ENCODE assay signal across 19 mouse cellular contexts in the genomic region with DNA sequence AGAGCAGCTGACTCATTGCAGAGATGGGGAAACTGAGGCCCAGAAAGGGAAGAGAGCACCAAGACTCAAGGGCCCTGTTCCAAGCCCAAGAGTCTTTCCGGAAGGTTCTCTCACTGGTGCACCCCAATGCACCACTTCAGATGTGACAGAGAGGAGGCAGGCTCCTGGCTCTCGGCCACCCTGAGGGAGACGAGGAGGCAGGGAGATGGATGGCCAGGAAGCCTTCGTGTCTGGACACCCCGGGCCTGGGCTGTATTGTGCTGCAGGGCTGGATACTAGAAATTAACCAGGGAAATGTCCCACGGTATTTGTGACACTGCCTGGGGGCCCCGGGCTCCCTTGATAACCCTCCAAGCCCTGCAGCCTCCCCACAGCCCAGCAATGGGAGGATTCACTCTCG. TPM values are rescaled to one million over a fixed set of nuclear protein-coding genes. Genes with fewer than 3 reads are reported as not detected.
DNase-seq lines count a peak whose midpoint lies in the region; ATAC-seq and TF ChIP-seq lines count a peak whose summit lies in the region.
"Had no signal": no experiment of that assay in that cellular context is flagged by ENCODE, and none has a peak within 500 bp of the region (broad histone marks: within the 10 kb centered on the region; RNA-seq: fewer than 3 reads in every experiment).

No protein-coding gene starts in this region.

- no peak for TF ChIP-seq POLR2A in cerebellum, adult 2 months (IDR thresholded peaks at IDR 0.05; ENCODE audit: borderline replicate concordance, insufficient read depth, low read length)

- peak overlapping the region; percentile 64 for H3K4me2 ChIP-seq in forebrain, embryonic 16.5 days (ENCODE audit: low read length)
- no peak overlapping the region for H3K4me2 ChIP-seq in forebrain, embryonic 12.5 days
- H3K4me2 ChIP-seq in midbrain, embryonic 13.5 days (replicated peaks) = 0 out of 2 replicates have a peak overlapping the region, but pooled peaks have one; percentile 58
- H3K4me2 ChIP-seq in midbrain, embryonic 11.5 days = no peak overlapping the region
- H3K4me2 ChIP-seq: liver, embryonic 11.5 days had no signal

- H3K4me1 ChIP-seq in forebrain, embryonic 16.5 days (replicated peaks; ENCODE audit: control insufficient read depth, insufficient read depth, low read length) = peaks cover 59% of the 10 kb centered on the region
- H3K4me1 ChIP-seq in forebrain, embryonic 12.5 days = peaks cover 30% of the 10 kb centered on the region
- peaks cover 44% of the 10 kb centered on the region for H3K4me1 ChIP-seq in midbrain, embryonic 13.5 days (replicated peaks)
- peaks cover 2% of the 10 kb centered on the region; the same call in 1 of the 2 replicates for H3K4me1 ChIP-seq in midbrain, embryonic 11.5 days (ENCODE audit: control insufficient read depth, insufficient read depth, low read length)
- H3K4me1 ChIP-seq in cerebellum, adult 2 months (ENCODE audit: control insufficient read depth, insufficient read depth, low read length) = peaks cover 31% of the 10 kb centered on the region

- ATAC-seq in forebrain, embryonic 16.5 days = no peak
- no peak for ATAC-seq in forebrain, embryonic 12.5 days (ENCODE audit: low FRiP score)
- ATAC-seq in midbrain, embryonic 13.5 days = no peak
- no peak for ATAC-seq in midbrain, embryonic 11.5 days (ENCODE audit: low FRiP score)
- no peak for ATAC-seq in granulocyte monocyte progenitor cell, adult 5-6 weeks (replicated peaks; ENCODE audit: poor library complexity, severe bottlenecking)
- ATAC-seq: inflammation-experienced regulatory T-cells, adult 6 months had no signal

- no peak overlapping the region for H3K9ac ChIP-seq in forebrain, embryonic 16.5 days (replicated peaks; ENCODE audit: low read depth, low read length)
- H3K9ac ChIP-seq in forebrain, embryonic 12.5 days = no peak overlapping the region
- H3K9ac ChIP-seq in midbrain, embryonic 13.5 days (replicated peaks) = no peak overlapping the region
- H3K9ac ChIP-seq in midbrain, embryonic 11.5 days (ENCODE audit: low read length) = no peak overlapping the region

- no peak for DNase-seq in midbrain, embryonic 11.5 days (ENCODE audit: low spot score, missing footprints)
- DNase-seq in cerebellum, adult 2 months = peak; percentile 68 to 69
- peak; percentile 60 to 63 for DNase-seq in cerebellum, postnatal 14 days
- no peak for DNase-seq in urinary bladder, adult 2 months (ENCODE audit: low spot score)
- DNase-seq: adrenal gland, postnatal 36 days; gastrocnemius, postnatal 14 days; kidney, adult 8-10 months; kidney, postnatal 25 days; lung, adult 2 months; lung, postnatal 36 days; thymus, postnatal 36 days had no signal

- no peak overlapping the region for H3K4me3 ChIP-seq in forebrain, embryonic 16.5 days (replicated peaks; ENCODE audit: low read length)
- no peak overlapping the region for H3K4me3 ChIP-seq in forebrain, embryonic 12.5 days (replicated peaks)
- no peak overlapping the region for H3K4me3 ChIP-seq in midbrain, embryonic 13.5 days (replicated peaks)
- H3K4me3 ChIP-seq in midbrain, embryonic 11.5 days (ENCODE audit: low read depth, low read length) = no peak overlapping the region
- H3K4me3 ChIP-seq in cerebellum, adult 2 months (replicated peaks; ENCODE audit: insufficient read depth, low read depth, low read length) = peak overlapping the region; percentile 96

- H3K27ac ChIP-seq in forebrain, embryonic 16.5 days (ENCODE audit: low read length) = no peak overlapping the region
- no peak overlapping the region for H3K27ac ChIP-seq in forebrain, embryonic 12.5 days
- H3K27ac ChIP-seq in midbrain, embryonic 13.5 days = no peak overlapping the region
- H3K27ac ChIP-seq in midbrain, embryonic 11.5 days (ENCODE audit: low read depth, low read length) = no peak overlapping the region
- peak overlapping the region; percentile 41; the same call in 1 of the 2 replicates for H3K27ac ChIP-seq in cerebellum, adult 2 months (ENCODE audit: insufficient read depth, low read length)

- no peaks in the 10 kb centered on the region for H3K36me3 ChIP-seq in forebrain, embryonic 16.5 days (ENCODE audit: control insufficient read depth, insufficient read depth)
- H3K36me3 ChIP-seq in forebrain, embryonic 12.5 days (replicated peaks) = no peaks in the 10 kb centered on the region
- no peaks in the 10 kb centered on the region for H3K36me3 ChIP-seq in midbrain, embryonic 13.5 days
- H3K36me3 ChIP-seq in midbrain, embryonic 11.5 days (ENCODE audit: control insufficient read depth, insufficient read depth, low read length) = no peaks in the 10 kb centered on the region

- no peaks in the 10 kb centered on the region for H3K9me3 ChIP-seq in forebrain, embryonic 16.5 days (ENCODE audit: control insufficient read depth, low read length)
- H3K9me3 ChIP-seq in forebrain, embryonic 12.5 days = no peaks in the 10 kb centered on the region
- no peaks in the 10 kb centered on the region for H3K9me3 ChIP-seq in midbrain, embryonic 13.5 days
- H3K9me3 ChIP-seq in midbrain, embryonic 11.5 days (ENCODE audit: control insufficient read depth, low read length) = no peaks in the 10 kb centered on the region

- 71% methylated on average over 8 of the region's 8 CpGs for WGBS in forebrain, embryonic 16.5 days
- 79% methylated on average over 8 of the region's 8 CpGs for WGBS in forebrain, embryonic 12.5 days
- 82% methylated on average over 8 of the region's 8 CpGs for WGBS in midbrain, embryonic 13.5 days
- 81% methylated on average over 8 of the region's 8 CpGs for WGBS in midbrain, embryonic 11.5 days
- WGBS in cerebellum, adult 2 months = 13% methylated on average over 8 of the region's 8 CpGs

- 0 out of 2 replicates have a peak, but pooled peaks cover 4% of the 10 kb centered on the region for H3K27me3 ChIP-seq in forebrain, embryonic 16.5 days (replicated peaks; ENCODE audit: control insufficient read depth, insufficient read depth, low read length)
- peaks cover 46% of the 10 kb centered on the region for H3K27me3 ChIP-seq in forebrain, embryonic 12.5 days
- H3K27me3 ChIP-seq in midbrain, embryonic 13.5 days = peaks cover 19% of the 10 kb centered on the region
- peaks cover 4% of the 10 kb centered on the region for H3K27me3 ChIP-seq in midbrain, embryonic 11.5 days (ENCODE audit: control insufficient read depth, insufficient read depth, low read length)
- H3K27me3 ChIP-seq in cerebellum, adult 2 months (ENCODE audit: control insufficient read depth, insufficient read depth, low read length) = no peaks in the 10 kb centered on the region

- TF ChIP-seq CTCF in cerebellum, adult 2 months (IDR thresholded peaks at IDR 0.05; ENCODE audit: borderline replicate concordance, insufficient read depth, low read depth, low read length) = no peak

RNA-seq across cellular contexts. Expression of a gene that starts 2.8 kb away (rescaled TPM):
- polyA plus RNA-seq in forebrain, embryonic 16.5 days (2015; fragmentation: Nextera tagmentation; extraction: Ambion mirVana) = 22.5 and 26.9 TPM in 2 replicates
- polyA plus RNA-seq in forebrain, embryonic 12.5 days (2016; fragmentation: Nextera tagmentation; extraction: Ambion mirVana) = 4.6 and 5.1 TPM in 2 replicates
- polyA plus RNA-seq in midbrain, embryonic 13.5 days (2015; fragmentation: Nextera tagmentation; extraction: Ambion mirVana) = 8.4 and 9.1 TPM in 2 replicates
- polyA plus RNA-seq in midbrain, embryonic 11.5 days (2014; fragmentation: Nextera tagmentation; extraction: Ambion mirVana) = 0.57 and 1.4 TPM in 2 replicates
- 277 and 287 TPM in 2 replicates for polyA plus RNA-seq in cerebellum, adult 2 months (2012; rRNA removed)
- 0.01 and 0.03 TPM in 2 replicates for polyA plus RNA-seq in urinary bladder, adult 2 months (2012; rRNA removed)
- not detected in 2 replicates for total RNA-seq in granulocyte monocyte progenitor cell, adult 5-6 weeks (2014; fragmentation: Nextera tagmentation)
- 0.22 TPM in 1 of 2 replicates, not detected in the other for total RNA-seq in granulocyte monocyte progenitor cell, adult 5-6 weeks (2017)
- polyA plus RNA-seq: C2C12; heart, postnatal 0 days; inflammation-experienced regulatory T-cells, adult 6 months; liver, embryonic 11.5 days; lung, adult 2 months had no signal

Comparison
In these comparisons a context has a peak if more than half of its experiments do, and no peak if none do; other contexts are left out.
1. H3K4me2 ChIP-seq: peak in forebrain, embryonic 16.5 days (single experiment) and midbrain, embryonic 13.5 days (single experiment); none in forebrain, embryonic 12.5 days (single experiment) and midbrain, embryonic 11.5 days (single experiment).
2. DNase-seq: peak in cerebellum, adult 2 months (2 of 2) and cerebellum, postnatal 14 days (2 of 2); none in midbrain, embryonic 11.5 days (single experiment) and urinary bladder, adult 2 months (single experiment).